Mouse (Mus musculus) intestine, embryonic 14.5 days (tissue): ENCODE measurements around the gene Usp31. TPM values are rescaled to one million over a fixed set of nuclear protein-coding genes. Genes with fewer than 3 reads are reported as not detected.
A peak's percentile ranks its signal among the peaks of the same experiment; 100 is the strongest.

Experiments used
- ATAC-seq: fragments of 200-750 bp; cut with Nextera tagmentation; replicated peaks from 2 replicates; pipeline ENCODE4 v1.8.0; 2017; ENCODE audit warnings: low read depth, moderate number of reproducible peaks, moderate TSS enrichment, moderate library complexity; ENCODE audit not compliant: low FRiP score, low TSS enrichment
- DNase-seq: peaks from one replicate; pipeline ENCODE4 v3.0.0-alpha.2; 2018; ENCODE audit warnings: low spot score
- H3K27ac ChIP-seq: fragments of 300-500 bp; sonication (generic); 2 replicates; pipeline ENCODE4 v1.5.1; 2014; ENCODE audit warnings: low read depth, mild to moderate bottlenecking, control low read depth
- H3K27me3 ChIP-seq: fragments of 300-500 bp; sonication (generic); replicated peaks from 2 replicates; pipeline ENCODE4 v1.6.1; 2014; ENCODE audit warnings: low read length, control low read depth; ENCODE audit not compliant: control insufficient read depth, insufficient read depth
- H3K36me3 ChIP-seq: fragments of 300-500 bp; sonication (generic); 2 replicates; pipeline ENCODE4 v1.6.1; 2014; ENCODE audit warnings: low read length, control low read depth; ENCODE audit not compliant: control insufficient read depth, insufficient read depth
- H3K4me1 ChIP-seq: fragments of 300-500 bp; sonication (generic); replicated peaks from 2 replicates; pipeline ENCODE4 v1.6.1; 2014; ENCODE audit warnings: low read length, control low read depth, mixed read lengths; ENCODE audit not compliant: control insufficient read depth, insufficient read depth
- H3K4me2 ChIP-seq: fragments of 300-500 bp; sonication (generic); 2 replicates; pipeline ENCODE4 v1.6.1; 2014; ENCODE audit warnings: low read length
- H3K4me3 ChIP-seq: fragments of 300-500 bp; sonication (generic); 2 replicates; pipeline ENCODE4 v1.5.1; 2014; ENCODE audit warnings: low read depth, low read length, control low read depth, mixed read lengths
- H3K9ac ChIP-seq: fragments of 300-500 bp; sonication (generic); 2 replicates; pipeline ENCODE4 v1.6.1; 2014; ENCODE audit warnings: mild to moderate bottlenecking, low read length
- H3K9me3 ChIP-seq: fragments of 300-500 bp; sonication (generic); 2 replicates; pipeline ENCODE4 v1.6.1; 2016; ENCODE audit warnings: low read length, control low read depth; ENCODE audit not compliant: control insufficient read depth
- WGBS: fragments of 180-500 bp; shearing (Covaris S2); extraction: QIAGEN DNeasy Blood & Tissue Kit; methylation state at CpG from one replicate; pipeline ENCODE4 v1.1.7; 2014; 5-methylcytosine and 5-hydroxymethylcytosine counted together
- polyA plus RNA-seq: library from polyadenylated mRNA; unstranded; fragments of >200 nt; fragmentation: Nextera tagmentation; extraction: Ambion mirVana; gene quantifications from 2 replicates; pipeline ENCODE4 v1.2.1, GENCODE M21; 2014

The Usp31 gene
- 3.0 and 3.8 TPM in 2 replicates for polyA plus RNA-seq

GRCm38 (mm10) chr7:121707073-121707667 is at the start of gene Usp31:
TSS of gene Usp31 (minus strand) at chr7:121707253.
- ATAC-seq (peak; percentile 99), DNase-seq (peak; percentile 89)
- Histone ChIP-seq H3K36me3 (no peaks in the 10 kb centered on the region; the same call in 1 of the 2 replicates), H3K27ac (peak within 1 kb of the TSS; percentile 70), H3K27me3 (0 out of 2 replicates have a peak, but pooled peaks cover 10% of the 10 kb centered on the region), H3K4me3 (peak within 1 kb of the TSS; percentile 87), H3K9ac (peak within 1 kb of the TSS; percentile 69), H3K4me1 (peaks cover 11% of the 10 kb centered on the region), H3K9me3 (no peaks in the 10 kb centered on the region), H3K4me2 (peak within 1 kb of the TSS; percentile 94)
- WGBS, result under 1% methylated on average over 70 of the region's 82 CpGs

- Histone ChIP-seq H3K4me2 (no peak overlapping the region), H3K4me1 (no peaks in the 10 kb centered on the region), H3K9me3 (no peaks in the 10 kb centered on the region), H3K27me3 (no peaks in the 10 kb centered on the region), H3K9ac (no peak overlapping the region), H3K4me3 (no peak overlapping the region), H3K27ac (no peak overlapping the region), H3K36me3 (no peaks in the 10 kb centered on the region)
- no peak for DNase-seq
- WGBS, result 68% methylated on average over 8 of the region's 8 CpGs
- no peak for ATAC-seq
Measured at GRCm38 (mm10) chr7:121754748-121755147, 47.7 kb upstream of the Usp31 start.

GRCm38 (mm10) chr7:121750244-121750643 is 43.2 kb upstream of the Usp31 start:
- H3K4me3 ChIP-seq, result no peak overlapping the region
- H3K9ac ChIP-seq, result no peak overlapping the region
- 84% methylated on average over 5 of the region's 5 CpGs for WGBS
- H3K4me1 ChIP-seq, result no peaks in the 10 kb centered on the region
- H3K9me3 ChIP-seq, result no peaks in the 10 kb centered on the region
- ATAC-seq (no peak), DNase-seq (no peak)
- H3K36me3 ChIP-seq, result no peaks in the 10 kb centered on the region
- no peaks in the 10 kb centered on the region for H3K27me3 ChIP-seq
- H3K27ac ChIP-seq, result no peak overlapping the region
- H3K4me2 ChIP-seq, result no peak overlapping the region

GRCm38 (mm10) chr7:121737511-121738415 is 30.7 kb upstream of the Usp31 start:
- peaks cover 4% of the 10 kb centered on the region; the same call in 1 of the 2 replicates for H3K4me1 ChIP-seq
- no peak overlapping the region for H3K4me3 ChIP-seq
- H3K27ac ChIP-seq, result no peak overlapping the region
- H3K36me3 ChIP-seq, result no peaks in the 10 kb centered on the region
- 58% methylated on average over 29 of the region's 29 CpGs for WGBS
- H3K27me3 ChIP-seq, result peaks cover 15% of the 10 kb centered on the region
- DNase-seq (no peak), ATAC-seq (no peak)
- no peak overlapping the region for H3K9ac ChIP-seq
- H3K9me3 ChIP-seq, result no peaks in the 10 kb centered on the region
- H3K4me2 ChIP-seq, result no peak overlapping the region

- Histone ChIP-seq H3K9me3 (no peaks in the 10 kb centered on the region), H3K36me3 (no peaks in the 10 kb centered on the region), H3K27me3 (peaks cover 15% of the 10 kb centered on the region), H3K9ac (no peak within 1 kb of the TSS), H3K4me1 (peaks cover 4% of the 10 kb centered on the region; the same call in 1 of the 2 replicates), H3K4me3 (peak within 1 kb of the TSS; percentile 33), H3K4me2 (peak within 1 kb of the TSS; percentile 50), H3K27ac (no peak within 1 kb of the TSS)
- 1% methylated on average over 38 of the region's 38 CpGs for WGBS
- peak; percentile 92 for ATAC-seq
- peak; percentile 93 for DNase-seq
Measured at GRCm38 (mm10) chr7:121734171-121734831, 27.2 kb upstream of the Usp31 start, which contains the start of gene Scnn1g. TSS of gene Scnn1g (plus strand) at chr7:121734479.

GRCm38 (mm10) chr7:121730225-121730624 is 23.2 kb upstream of the Usp31 start:
- Histone ChIP-seq H3K27ac (no peak overlapping the region), H3K9ac (no peak overlapping the region), H3K4me2 (no peak overlapping the region), H3K27me3 (peaks cover 11% of the 10 kb centered on the region), H3K36me3 (no peaks in the 10 kb centered on the region), H3K4me3 (no peak overlapping the region), H3K9me3 (no peaks in the 10 kb centered on the region), H3K4me1 (peaks cover 4% of the 10 kb centered on the region; the same call in 1 of the 2 replicates)
- ATAC-seq, result no peak
- peak; percentile 89 for DNase-seq
- 13% methylated on average over 5 of the region's 5 CpGs for WGBS

- Histone ChIP-seq H3K9me3 (no peaks in the 10 kb centered on the region), H3K27me3 (no peaks in the 10 kb centered on the region), H3K27ac (no peak overlapping the region), H3K9ac (no peak overlapping the region), H3K36me3 (no peaks in the 10 kb centered on the region), H3K4me2 (no peak overlapping the region), H3K4me1 (no peaks in the 10 kb centered on the region), H3K4me3 (no peak overlapping the region)
- no peak for DNase-seq
- ATAC-seq, result no peak
- 75% methylated on average over 7 of the region's 7 CpGs for WGBS
Measured at GRCm38 (mm10) chr7:121717031-121717430, 10.0 kb upstream of the Usp31 start.

GRCm38 (mm10) chr7:121711171-121711570 is 4.1 kb upstream of the Usp31 start:
- Histone ChIP-seq H3K9me3 (no peaks in the 10 kb centered on the region), H3K27me3 (0 out of 2 replicates have a peak, but pooled peaks cover 10% of the 10 kb centered on the region), H3K4me3 (no peak overlapping the region), H3K36me3 (no peaks in the 10 kb centered on the region), H3K4me1 (0 out of 2 replicates have a peak, but pooled peaks cover under 1% of the 10 kb centered on the region), H3K27ac (no peak overlapping the region), H3K9ac (no peak overlapping the region), H3K4me2 (no peak overlapping the region)
- 48% methylated on average over 2 of the region's 2 CpGs for WGBS
- DNase-seq (no peak), ATAC-seq (no peak)
